Mouse (Mus musculus) olfactory bulb, adult 2 months (tissue): ENCODE data around the gene Spats2. TPM values are rescaled to one million over a fixed set of nuclear protein-coding genes. Genes with fewer than 3 reads are reported as not detected.
"Not testable (repeated sequence)": the region's sequence is repeated elsewhere in the genome, so short reads cannot be mapped to it uniquely, and the experiment has no call there.

Source experiments
- H3K27ac ChIP-seq: fragments of 200-500 bp; 2 replicates; pipeline ENCODE4 v1.5.1; 2012; ENCODE audit warnings: low read depth, low read length; ENCODE audit not compliant: insufficient read depth
- H3K4me1 ChIP-seq: fragments of 200-500 bp; 2 replicates; pipeline ENCODE4 v1.6.1; 2012; ENCODE audit warnings: low read length; ENCODE audit not compliant: control insufficient read depth, insufficient read depth
- H3K4me3 ChIP-seq: fragments of 200-500 bp; 2 replicates; pipeline ENCODE4 v1.5.1; 2012; ENCODE audit warnings: mild to moderate bottlenecking, low read depth, low read length, moderate library complexity; ENCODE audit not compliant: insufficient read depth
- CTCF ChIP-seq: fragments of 200-500 bp; IDR thresholded peaks from 2 replicates; pipeline ENCODE4 v1.5.1; 2012; ENCODE audit warnings: low read depth, mild to moderate bottlenecking, low read length, moderate library complexity; ENCODE audit not compliant: insufficient read depth
- POLR2A ChIP-seq: fragments of 200-500 bp; IDR thresholded peaks from 2 replicates; pipeline ENCODE4 v1.6.1; 2012; ENCODE audit warnings: mild to moderate bottlenecking, low read depth, low read length, moderate library complexity; ENCODE audit not compliant: insufficient read depth
- WGBS: fragments of 180-500 bp; shearing (Covaris S2); methylation state at CpG from one replicate; pipeline ENCODE4 v1.1.7; 2018; 5-methylcytosine and 5-hydroxymethylcytosine counted together
- polyA plus RNA-seq: library from polyadenylated mRNA; stranded (reverse); fragments of >200 nt; gene quantifications from 2 replicates; pipeline ENCODE4 v1.2.4, GENCODE M21; 2012; ENCODE audit warnings: low replicate concordance; ENCODE audit not compliant: missing spikeins, insufficient read depth, insufficient read length

Spats2 gene
- polyA plus RNA-seq, 1 experiment, result not detected

DNA sequence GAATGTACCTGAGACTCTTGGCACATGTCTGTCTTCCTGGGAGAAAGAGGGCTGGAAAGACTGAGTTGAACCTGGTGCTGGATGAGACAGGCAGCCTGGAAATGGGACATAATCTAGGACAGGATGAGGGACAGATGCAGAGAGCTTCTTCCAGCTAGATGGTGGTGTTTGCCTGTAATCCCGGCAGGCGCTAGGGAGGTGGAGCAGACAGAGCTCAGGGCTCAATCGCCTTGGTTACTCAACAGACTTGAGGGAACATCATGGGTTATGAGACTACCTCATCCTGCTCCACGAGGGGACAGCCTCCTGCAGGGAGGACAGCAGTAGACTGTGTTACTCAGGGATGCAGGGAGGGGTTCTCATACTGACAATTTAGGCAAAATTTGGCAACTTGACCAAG, 115.5 kb downstream of the Spats2 start:
- H3K27ac ChIP-seq, result no peak overlapping the region
- no peak overlapping the region for H3K4me3 ChIP-seq
- WGBS, result 45% methylated on average over 4 of the region's 4 CpGs
- no peak for TF ChIP-seq POLR2A
- TF ChIP-seq CTCF, result no peak
- peaks cover 15% of the 10 kb centered on the region for H3K4me1 ChIP-seq

DNA sequence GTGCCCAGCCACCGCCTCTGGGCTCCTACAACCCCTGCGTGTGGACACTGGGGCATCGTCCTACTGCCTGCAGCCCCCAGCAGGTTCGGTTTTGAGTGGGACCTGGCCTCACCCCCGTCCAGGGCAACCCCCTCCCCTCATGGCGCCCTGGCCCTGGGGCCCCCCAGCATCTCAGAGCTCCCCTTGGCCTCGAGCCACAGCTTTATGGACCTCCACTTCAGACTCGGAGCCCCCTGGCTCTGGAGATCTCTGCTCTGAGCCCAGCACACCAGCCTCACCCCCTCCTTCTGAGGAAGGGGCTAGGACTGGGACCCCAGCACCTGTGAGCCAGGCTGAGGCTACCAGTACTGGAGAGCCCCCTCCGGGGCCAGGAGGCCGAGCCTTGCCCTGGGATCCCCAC, 116.3 kb downstream of the Spats2 start:
- TF ChIP-seq CTCF, result no peak
- TF ChIP-seq POLR2A, result no peak
- Histone ChIP-seq H3K4me3 (no peak overlapping the region), H3K27ac (no peak overlapping the region), H3K4me1 (peaks cover 20% of the 10 kb centered on the region)
- WGBS, result 88% methylated on average over 10 of the region's 10 CpGs

DNA sequence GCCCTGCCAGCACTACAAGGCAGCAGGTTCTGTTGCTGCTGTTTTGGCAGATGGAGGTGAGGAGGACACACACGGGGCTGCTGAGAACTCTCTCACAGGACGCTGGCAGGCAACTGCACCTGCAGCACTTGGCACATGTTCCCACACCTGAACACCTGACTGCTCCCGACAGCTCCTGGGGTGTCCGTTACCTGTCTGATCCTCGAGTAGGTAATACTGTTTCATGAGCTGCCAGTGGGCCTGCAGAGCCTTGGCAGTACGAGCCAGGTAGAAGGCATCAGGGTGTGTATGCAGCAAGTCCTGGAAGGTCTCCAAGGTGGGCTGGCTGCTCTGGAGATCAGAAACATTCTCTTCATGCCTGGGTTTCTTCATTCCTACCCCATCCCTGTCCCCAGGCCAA, 121.0 kb downstream of the Spats2 start:
- 86% methylated on average over 6 of the region's 6 CpGs for WGBS
- H3K27ac ChIP-seq, H3K4me3 ChIP-seq: not testable (repeated sequence)
- peaks cover 40% of the 10 kb centered on the region for H3K4me1 ChIP-seq

DNA sequence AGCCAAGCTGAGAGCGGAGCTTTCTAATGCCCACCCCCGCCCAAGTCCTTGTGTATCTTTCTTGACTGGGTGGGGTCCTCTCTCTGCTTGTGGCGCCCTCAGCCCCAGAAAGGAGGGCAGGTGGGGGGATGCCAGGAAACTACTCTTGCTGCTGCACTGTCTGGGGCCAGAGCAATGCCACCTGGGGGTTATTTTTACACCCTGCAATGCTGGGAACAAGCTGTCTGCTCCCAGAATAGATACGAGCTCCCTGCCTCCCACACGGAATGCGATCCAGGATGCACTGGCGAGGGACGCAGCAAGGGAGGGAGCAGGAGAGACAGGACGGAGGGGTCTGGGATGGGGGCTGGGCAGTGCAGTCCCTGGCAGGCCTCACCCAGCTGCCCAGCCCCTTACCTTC, 123.3 kb downstream of the Spats2 start:
- Histone ChIP-seq H3K4me1 (peaks cover 40% of the 10 kb centered on the region), H3K4me3 (0 out of 2 replicates have a peak overlapping the region, but pooled peaks have one; percentile 11), H3K27ac (peak overlapping the region; percentile 93)
- no peak for TF ChIP-seq CTCF
- TF ChIP-seq POLR2A, result no peak
- WGBS, result 30% methylated on average over 9 of the region's 9 CpGs

DNA sequence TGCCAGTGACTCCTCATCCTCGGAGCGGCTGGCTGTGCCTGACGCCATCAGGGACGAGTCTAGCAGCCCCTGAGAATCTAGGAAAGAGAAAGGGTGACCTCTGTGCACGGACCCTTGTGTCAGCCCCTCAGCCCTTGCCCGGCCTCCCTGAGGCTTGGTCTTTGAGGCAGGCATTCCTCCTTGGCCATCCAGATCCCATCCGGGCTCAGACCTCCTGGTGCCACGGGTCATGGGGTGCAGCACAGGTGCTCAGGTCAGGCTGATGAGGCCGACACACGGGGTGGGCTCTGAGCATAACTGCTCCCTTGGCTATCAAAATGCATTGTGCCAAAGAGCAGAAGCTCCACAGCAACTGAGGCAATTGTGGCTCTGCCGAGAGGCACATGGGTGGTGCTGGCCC, 124.2 kb downstream of the Spats2 start:
- no peak for TF ChIP-seq POLR2A
- no peak for TF ChIP-seq CTCF
- Histone ChIP-seq H3K27ac (peak overlapping the region; percentile 93), H3K4me3 (no peak overlapping the region), H3K4me1 (peaks cover 40% of the 10 kb centered on the region)
- WGBS, result 89% methylated on average over 11 of the region's 11 CpGs

DNA sequence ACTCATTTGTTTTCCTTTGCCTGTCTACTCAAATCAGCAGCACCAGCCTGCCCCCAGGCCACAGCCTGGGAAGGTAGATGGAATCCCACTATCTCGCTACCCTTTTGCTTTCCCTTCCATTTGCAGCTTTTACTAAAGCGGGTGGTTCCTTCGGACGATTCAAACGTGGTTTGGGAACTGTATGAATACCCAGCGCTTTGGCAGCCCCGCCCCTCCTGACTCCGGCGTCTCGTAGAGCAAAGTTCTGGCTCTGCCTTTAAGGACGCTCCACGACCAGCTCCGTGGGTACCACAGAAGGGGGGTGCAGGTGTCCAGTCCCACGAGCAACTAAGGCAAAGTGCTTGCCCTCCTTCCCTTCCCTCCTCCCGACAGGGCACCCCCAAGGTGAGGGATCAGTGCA, 125.4 kb downstream of the Spats2 start:
- H3K27ac ChIP-seq, result peak overlapping the region; percentile 35; the same call in 1 of the 2 replicates
- H3K4me1 ChIP-seq, result peaks cover 40% of the 10 kb centered on the region
- 0% methylated on average over 15 of the region's 15 CpGs for WGBS
- peak overlapping the region; percentile 73 for H3K4me3 ChIP-seq

DNA sequence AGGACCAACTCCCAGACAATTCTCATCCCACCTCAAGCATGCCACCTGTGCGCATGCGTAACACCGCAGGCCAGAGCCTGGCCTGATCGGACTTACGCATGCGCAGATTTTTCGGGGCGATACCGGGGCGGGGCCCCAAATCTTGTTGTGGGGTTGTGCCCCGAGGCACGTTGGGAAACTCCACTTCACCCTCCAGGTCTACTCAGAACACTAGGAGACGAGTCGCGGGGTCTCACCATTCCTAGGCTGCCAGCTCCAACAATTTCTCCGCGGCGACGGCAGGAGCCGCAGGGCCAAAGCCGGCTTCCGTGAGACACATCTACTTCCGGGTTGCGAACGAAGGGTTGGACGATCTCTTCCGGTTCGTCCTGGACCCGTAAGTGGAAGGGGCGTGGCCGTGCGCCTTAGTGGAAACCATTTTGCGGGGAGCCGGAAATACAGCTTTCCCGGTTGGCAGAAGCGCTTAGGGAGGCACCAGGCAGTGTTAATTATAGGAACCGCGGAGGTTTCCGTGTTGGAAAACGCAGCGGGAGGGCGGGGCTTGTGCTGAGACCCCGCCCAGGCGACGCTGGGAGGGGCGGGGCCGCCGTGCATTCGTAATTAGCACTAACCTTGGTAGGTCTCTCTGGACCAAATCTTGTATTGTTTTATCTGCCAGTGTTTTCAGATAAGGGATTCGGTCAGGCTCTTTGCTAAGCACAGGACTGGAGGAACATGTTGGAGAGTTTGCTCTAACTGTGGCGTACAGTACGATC, 126.1 kb downstream of the Spats2 start, which contains the start of gene Mcrs1:
TSS of gene Mcrs1 (minus strand) at position 336 of the 755 bp plus-strand sequence.
- Histone ChIP-seq H3K4me3 (peak within 1 kb of the TSS; percentile 73), H3K27ac (peak within 1 kb of the TSS; percentile 91), H3K4me1 (peaks cover 37% of the 10 kb centered on the region)
- TF ChIP-seq CTCF (no peak), POLR2A (peak; percentile 69)
- 1% methylated on average over 52 of the region's 52 CpGs for WGBS

DNA sequence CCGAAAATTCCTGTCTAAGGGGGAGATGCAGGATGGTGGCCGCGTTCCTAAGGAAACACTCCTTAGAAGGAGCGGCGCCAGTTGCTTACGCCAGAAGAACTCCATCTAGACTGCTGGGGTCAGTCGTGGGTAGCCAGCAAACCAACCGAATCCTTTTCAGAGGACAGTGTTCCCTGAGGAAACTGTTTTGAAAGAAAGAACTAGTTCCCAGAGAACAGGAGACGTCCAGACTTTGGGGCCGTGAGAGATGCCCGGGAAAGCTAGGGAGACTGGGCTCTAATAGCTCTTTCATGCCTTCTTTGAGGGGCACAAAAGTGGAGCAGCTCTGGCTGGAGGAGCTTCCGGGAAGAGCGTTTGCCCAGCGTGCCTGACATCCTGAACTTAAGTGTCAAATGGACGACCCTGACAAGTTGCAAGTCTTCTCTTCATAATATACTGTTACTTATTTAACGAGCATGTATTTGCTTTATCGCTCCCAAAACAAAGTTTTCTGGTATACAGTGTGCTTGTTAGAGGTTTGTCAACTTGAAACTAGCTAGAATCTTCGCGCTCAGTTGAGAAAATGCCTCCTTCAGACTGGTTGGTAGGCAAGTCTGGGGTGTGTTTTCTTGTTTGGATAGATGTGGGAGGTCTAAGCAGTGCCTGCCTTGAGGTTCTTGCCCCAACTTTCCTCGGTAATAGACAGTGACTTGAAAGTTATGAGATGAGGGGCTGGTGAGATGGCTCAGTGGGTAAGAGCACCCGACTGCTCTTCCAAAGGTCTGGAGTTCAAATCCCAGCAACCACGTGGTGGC, 126.9 kb downstream of the Spats2 start:
- WGBS, result 2% methylated on average over 22 of the region's 22 CpGs
- peak overlapping the region; percentile 73 for H3K4me3 ChIP-seq
- TF ChIP-seq POLR2A (no peak), CTCF (no peak)
- H3K4me1 ChIP-seq, result peaks cover 29% of the 10 kb centered on the region
- H3K27ac ChIP-seq, result peak overlapping the region; percentile 91

DNA sequence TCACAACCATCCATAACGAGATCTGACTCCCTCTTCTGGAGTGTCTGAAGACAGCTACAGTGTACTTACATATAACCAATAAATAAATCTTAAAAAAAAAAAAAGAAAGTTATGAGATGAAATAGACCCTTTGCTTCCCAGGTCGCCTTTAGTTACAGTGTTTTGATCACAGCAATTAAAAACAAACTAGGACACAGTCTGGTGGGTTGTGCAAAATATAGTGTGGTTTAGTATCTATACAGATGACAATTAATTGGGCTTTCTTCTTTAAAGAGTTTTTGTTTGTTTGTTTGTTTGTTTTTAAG, 127.4 kb downstream of the Spats2 start:
- WGBS, result 42% methylated on average over 2 of the region's 2 CpGs
- H3K4me3 ChIP-seq, H3K27ac ChIP-seq: not testable (repeated sequence)
- peaks cover 26% of the 10 kb centered on the region for H3K4me1 ChIP-seq
